Mouse (Mus musculus) telencephalon, adult 2 months (tissue): ENCODE data around the gene Lpin2.

ENCODE experiments used
- DNase-seq: peaks from one replicate; pipeline ENCODE4 v3.0.0-alpha.2; 2011; ENCODE audit warnings: low read depth, low spot score

Gene Lpin2

DNA sequence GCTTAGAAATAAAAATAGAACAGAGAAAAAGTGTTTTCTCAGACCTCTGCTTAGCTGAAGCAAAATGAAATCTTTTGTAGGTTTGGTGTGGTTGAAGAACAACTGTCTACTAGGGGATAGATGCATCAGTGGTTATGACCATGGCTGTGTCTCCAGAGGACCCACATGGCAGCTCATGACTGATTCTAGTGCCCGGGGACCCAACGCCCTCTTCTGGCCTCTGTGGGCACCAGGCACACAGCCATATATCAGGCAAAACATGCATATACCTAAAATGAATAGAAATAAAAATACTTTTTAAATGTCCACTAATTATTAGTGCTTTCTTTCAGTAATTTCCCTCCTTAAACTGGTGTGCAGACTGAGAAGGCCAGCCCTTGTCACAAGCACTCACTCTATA, 49.6 kb downstream of the Lpin2 start:
- no peak for DNase-seq

DNA sequence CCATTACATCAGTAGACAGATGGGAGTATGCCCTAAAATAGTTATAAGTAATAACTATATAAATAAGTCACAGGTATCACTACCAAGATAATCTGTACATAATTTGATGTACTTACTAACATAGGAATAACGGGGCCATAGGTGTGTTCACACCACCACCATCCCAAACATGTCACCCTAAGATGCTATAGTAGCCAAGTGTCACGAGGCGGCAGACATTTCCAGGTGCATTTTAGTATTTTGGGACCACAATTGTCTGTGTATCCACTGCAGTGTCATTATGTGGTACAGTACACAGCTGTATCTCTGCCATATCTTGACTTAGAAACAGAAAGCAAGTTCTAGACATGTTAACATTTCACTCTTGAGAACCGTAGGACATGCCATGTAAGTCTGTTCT, 50.9 kb downstream of the Lpin2 start:
- DNase-seq, result no peak

DNA sequence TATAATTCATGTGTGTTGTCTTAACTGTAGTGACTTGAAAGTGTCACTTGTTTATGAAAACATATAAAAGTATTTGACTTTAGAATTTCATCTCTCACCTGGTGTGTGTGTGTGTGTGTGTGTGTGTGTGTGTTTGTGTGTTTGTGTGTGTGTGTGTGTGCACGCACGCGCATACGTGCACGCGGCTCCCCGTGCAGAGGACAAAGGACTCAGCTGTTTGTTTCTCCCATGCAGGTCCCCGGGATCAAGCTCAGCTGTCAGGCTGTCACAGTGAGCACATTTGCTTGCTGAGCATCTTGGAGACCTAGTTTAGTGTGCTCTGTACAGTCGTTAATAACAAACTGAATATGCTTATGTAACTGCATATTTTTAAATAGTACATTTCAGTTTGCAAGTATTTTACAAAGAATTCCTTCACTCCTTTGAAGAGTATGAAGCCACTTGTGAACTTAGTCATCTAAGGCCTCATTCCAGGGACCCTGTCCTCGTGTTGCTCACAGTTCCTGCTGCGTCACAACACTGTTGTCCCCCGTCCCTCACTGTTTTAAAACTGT, 51.8 kb downstream of the Lpin2 start:
- DNase-seq, result no peak

DNA sequence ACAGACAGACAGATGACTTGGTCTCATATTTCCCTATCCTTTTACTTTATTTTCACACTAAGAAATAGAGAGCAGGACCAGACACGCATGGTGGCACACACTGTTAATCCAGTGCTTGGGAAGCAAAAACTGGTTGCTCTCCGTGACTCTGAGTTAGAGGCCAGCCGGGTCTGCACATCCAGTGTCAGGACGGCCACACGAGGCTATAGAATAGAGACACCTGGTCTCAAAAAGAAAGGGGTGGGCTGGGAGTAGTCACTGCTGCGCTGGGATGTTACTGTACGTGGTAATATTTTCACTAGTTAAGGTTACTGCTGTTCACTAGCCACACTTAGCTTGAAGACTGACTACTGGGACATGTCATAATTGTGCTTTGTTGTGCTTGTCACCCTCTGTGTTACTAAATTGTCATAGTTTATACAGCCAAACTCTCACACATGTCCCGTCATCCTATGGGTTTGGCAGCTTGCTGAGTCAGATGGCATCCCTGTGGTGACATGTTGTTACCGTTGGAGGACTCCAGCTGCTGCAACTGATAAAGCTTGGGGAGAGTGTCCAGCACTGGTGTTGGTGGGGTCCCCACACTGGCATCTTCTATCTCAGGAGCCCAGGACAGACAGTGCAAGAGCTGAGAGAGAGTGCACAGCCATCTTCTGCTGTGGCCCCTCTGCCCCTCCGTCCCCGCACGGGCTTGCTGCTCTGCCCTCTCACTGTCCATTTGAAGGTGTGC, 53.0 kb downstream of the Lpin2 start:
- no peak for DNase-seq

DNA sequence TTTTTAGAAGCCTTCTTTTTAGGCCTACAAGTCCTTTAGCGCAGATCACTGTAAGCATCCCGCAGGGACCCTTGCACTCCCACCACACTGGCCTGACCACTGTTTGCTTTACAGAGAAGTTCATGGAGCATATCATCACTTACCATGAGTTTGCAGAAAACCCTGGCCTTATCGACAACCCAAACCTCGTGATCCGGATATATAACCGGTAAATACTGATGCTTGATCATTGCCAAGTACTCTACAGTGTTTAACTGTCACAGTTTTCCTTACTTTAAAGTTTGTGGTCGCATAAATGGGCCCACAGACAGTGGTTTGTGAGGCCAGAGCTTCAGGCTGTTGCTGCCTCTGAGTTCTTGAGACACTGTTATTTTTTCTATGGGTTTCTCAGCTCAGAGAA, 56.1 kb downstream of the Lpin2 start:
- DNase-seq, result no peak

DNA sequence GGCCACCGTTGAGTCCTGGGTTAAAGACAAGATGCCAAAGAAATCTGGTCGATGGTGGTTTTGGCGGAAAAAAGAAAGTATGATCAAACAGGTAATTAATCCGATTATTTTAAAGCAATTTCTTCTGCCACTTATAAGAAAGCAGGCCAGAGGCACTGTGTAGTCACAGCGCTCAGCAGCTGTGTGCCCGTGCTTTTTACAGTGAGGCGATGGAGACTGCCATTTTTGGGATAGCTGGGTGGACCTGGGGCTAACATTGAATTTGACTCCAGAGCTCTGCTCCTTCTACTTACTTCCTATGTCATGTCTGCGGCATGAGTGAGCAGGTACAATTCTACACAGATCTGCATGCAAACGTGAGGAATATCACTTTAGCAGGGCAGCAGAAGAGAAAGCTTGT, 58.5 kb downstream of the Lpin2 start:
- DNase-seq, result no peak

DNA sequence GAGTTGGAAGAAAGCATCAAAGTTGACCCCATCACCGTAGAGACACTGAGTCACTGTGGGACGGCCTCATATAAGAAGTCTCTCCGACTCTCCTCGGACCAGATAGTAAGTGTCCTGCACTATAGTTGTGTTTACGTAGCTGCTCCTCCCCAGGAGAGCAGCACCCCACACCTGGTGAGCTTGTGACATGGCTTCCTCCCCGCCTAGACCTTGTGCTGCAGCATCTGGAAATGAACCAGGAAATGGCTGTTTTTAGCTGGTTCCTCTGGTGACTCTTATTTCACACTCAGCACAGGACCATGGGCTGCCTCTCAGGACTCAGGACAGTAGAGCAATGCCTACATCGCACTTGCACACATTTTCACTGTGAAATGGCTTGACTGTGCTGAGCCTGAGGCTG, 60.3 kb downstream of the Lpin2 start:
- DNase-seq, result no peak

DNA sequence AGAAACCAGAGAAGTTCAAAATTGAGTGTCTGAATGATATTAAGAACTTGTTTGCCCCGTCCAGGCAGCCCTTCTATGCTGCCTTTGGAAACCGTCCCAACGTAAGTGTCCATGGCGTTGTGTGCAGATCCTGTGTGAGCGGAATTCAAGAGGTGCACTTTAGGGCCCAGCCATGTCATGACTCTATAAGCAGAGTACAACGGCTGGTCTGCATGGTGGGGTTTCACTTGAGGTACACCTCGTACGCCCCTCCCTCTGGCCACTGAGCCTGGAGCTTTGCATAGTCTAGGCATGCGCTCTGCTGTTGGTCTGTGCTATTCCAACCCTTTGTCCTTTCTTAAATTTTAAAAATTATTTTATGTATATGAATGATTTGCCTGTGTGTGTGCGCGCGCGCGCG, 62.8 kb downstream of the Lpin2 start:
- no peak for DNase-seq

DNA sequence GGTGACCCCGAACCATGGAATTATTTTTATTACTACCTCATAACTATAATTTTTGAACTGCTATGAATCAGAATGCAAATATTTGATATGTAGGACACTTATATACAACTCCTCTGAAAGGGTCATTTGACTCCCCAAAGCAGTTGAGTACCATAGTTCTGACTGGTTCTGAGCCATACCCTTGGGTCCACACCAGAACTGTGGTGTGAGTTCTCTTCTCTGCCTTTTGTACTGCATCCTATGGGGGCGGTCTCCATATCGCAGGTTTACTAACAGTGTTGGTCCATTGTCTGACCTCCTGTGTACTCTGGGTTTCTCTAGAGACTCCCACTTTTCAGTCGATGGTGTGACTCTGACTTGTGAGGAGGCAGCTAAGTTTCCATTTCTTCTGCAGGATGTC, 63.7 kb downstream of the Lpin2 start:
- no peak for DNase-seq

DNA sequence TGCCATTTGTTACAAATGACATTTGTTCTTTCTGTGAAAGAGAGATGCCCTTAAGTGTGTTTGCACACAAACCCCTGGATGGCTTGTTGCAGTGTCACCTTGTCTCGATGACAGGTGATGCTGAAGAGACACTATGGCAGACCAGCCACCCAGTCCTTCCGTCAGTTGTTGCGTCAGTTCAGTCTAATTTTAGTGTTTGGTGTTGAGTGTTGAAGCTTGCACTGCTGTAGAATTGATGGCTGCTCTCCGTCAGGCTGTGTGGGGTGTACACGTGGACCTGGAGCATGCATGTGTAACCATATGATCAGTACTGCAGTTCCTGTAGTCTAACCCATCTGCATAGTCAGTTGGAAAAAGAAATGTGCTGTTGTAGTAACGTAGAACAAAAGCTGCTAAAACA, 66.6 kb downstream of the Lpin2 start:
- DNase-seq, result peak; percentile 69

DNA sequence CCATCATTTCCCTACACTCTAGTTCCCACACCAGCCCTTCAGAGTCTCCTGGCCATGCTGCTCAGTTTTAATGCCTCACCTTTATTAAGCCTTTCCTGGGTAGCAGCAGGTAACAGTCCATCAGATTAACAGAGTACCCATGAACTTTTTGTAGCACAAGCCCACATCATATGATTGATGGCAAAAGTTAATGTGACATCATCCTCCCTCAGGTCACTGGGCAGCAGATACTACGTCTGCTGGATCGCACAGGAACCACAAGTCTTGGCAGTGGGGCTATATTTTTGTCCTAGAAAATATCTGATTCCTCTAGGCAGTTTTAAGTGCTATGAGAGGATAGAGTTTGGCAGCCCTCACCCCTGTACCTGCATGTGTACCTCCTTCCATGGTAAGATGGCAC, 67.7 kb downstream of the Lpin2 start:
- DNase-seq, result no peak

DNA sequence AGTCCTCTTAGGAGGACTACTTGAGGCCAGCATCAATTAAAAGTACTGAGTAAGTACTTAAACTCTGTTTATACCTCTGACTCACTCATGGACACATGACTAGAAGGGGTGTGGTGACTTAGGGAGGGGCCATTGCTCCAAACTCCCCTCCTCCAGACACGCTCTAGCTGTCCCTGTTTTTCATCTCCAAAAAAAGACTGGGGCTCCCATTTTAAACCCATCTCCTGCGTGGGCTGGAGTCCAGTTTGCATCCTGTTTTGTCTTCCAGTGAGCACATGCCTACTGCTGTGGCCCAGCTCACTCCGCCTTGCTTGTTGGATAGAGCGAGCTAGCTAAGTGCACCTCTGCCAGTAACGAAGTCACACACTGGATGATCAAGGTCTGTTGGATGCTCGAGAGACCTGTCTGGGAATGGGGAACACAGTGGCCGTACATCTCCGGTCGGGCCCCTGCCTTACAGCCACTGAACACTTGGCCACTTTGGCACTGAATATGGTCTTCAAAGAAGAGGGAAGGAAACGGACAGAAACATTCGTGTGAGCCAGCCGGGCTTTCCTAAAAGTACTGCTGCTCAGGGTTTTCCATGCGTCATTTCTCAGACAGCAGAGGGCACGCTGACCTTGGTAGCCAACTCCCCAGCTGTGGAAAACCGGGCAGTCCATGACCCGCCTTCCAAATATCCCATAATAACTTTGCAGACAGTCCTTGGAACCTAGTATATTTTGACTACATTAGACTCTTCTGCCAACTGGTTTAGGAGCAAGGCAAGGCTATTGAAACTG, 68.7 kb downstream of the Lpin2 start:
- DNase-seq, result peak; percentile 62

DNA sequence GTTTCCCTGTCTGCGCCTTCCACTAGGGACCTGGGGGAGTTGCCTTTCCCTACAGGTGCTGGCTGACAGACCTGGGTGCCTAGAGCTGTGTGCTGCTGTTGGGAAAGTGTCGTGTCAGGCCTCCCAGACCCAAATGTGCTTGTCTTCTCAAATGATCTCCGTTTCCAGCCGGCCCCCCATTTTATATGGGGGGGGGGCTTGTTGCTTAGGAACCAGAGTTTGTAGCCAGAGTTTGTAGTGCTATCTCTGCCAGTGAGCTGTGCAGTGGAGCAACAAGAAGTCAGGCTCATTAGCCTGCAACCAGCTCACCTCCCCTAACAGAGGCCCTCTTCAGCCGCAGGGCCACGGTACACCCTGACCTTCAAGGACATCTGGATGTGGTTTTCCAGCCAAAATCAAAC, 69.2 kb downstream of the Lpin2 start:
- DNase-seq, result no peak

DNA sequence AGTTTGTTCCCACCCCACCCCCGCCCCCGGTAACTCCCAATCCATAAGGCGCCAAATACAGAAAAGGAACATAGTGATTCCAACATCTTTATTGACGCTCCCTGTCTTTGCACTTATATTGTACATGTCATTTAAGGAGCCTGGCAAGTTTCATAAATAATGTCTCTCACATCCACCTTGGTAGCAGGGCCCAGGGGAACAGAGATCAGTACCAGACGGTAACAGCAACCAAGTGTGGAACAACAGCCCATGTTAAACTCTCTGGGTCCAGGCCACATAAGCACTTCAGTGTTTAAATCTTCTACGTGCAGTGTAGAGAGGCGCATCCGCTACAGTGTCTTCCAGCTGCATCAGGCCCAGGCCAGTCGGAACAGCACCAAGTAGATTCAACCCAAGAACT, 69.7 kb downstream of the Lpin2 start:
- no peak for DNase-seq

DNA sequence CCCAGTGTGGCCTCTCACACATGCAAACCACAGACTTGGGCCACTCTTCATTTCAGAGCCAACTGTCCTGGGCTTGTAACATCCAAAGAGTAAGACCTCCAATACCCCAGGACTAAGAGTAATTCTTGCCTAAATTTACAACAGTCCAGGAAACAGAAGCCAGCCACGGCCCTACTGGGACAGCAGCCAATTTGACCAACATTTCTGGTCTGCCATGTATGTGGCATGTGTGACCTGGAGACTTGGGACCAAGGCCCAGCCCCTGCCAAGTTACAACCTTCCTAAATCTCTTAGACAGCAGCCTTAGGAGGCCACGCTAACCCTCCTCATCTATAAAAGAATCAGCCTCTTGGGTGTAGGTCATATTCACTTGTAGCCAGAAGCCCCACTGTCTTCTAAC, 71.0 kb downstream of the Lpin2 start:
- DNase-seq, result no peak

DNA sequence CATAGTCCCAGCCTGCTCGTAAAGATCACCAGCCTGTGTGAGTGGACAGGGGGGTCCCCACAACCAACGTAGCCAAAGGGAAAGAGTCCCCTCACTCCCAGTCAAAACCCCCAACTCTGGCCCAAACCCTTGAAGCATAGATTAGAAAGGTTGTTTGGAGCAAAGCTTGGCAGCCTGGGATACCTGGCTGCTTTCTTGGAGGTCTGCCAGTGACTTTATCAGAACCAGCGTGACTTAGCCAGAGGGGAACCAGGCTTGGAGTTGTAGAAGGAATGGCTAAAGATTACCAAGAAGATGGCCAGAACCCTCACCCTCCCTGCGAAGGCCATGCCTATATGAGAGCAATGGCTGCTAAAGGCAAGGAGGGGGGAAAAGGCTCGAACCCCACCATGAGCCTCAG, 71.7 kb downstream of the Lpin2 start:
- no peak for DNase-seq

DNA sequence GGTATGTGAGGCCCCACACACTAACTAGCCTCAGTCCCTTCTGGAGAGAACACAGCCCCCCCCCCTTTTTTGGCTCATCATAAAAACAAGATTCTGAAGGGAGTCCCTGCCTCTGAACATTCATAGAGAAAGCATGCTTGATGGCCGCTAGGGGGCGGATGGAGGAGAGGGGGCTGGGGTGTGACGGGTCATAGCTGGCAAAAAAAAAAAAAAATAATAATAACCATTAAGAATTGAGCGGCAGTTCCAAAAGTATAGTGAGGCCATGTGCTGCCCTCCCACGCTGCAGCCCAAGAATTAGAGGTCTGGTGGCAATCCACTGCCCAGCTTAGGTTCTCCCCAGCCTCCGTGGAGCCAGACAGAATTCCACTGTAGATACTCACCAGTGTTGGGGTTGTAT, 72.4 kb downstream of the Lpin2 start:
- no peak for DNase-seq

DNA sequence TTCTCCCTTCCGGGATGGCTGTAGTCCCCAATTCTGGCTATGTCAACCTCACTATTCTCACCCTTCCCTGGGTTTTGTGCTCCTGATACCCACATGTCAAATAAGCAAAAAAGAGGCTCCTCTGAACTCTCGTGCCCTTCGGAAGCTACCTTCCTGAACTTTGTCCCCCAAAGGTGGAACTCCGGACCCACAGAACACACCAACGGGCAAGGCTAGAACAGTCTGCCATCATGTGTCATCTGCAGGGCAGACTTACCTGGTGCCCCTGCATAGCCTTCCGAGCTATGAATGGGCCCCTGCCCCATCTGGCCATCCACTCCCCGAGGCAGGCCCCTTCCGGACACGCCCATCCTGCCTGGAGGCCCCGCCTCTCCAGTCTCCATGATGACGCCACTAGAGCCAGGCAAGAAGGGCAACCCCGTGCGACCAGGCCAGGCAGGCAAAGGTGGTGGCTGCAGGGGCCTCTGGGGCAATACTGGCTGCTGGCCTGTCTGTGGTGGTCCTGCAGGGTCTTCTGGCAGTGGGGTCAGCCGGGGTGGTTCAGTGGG, 73.8 kb downstream of the Lpin2 start:
- no peak for DNase-seq

DNA sequence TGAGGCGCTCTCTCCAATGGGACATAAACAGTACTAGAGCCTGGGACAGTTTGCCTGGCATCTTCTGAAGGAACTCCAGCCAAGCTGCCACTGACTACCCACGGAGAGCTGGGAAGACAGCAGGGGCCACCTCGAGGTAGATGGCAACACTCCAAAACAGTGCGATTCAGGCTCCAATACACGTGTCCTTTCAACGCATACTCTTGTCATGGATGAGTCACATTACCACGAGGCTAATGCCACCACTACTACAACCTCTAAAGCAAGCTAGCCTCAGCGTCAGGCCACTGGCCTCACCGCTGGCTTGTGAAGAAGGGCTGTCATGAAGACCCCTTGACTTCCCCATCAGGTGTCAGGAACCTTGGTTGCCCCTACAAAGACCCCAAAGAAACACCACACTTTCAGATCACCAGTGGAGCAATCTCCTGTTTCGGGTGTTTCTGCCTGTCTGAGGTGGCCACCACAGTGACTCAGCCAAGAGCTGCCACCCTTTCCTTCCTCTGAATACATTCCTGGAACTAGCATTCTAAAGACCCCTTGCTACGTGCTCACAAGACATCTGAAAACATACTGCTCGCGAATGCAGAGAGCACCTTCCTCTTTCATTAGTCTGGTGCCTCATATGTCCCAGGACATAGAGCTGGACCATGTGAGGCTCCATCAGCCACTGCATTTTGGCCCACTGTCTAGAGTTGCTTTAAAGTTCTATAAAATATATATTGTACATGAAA, 74.6 kb downstream of the Lpin2 start:
- DNase-seq, result no peak

DNA sequence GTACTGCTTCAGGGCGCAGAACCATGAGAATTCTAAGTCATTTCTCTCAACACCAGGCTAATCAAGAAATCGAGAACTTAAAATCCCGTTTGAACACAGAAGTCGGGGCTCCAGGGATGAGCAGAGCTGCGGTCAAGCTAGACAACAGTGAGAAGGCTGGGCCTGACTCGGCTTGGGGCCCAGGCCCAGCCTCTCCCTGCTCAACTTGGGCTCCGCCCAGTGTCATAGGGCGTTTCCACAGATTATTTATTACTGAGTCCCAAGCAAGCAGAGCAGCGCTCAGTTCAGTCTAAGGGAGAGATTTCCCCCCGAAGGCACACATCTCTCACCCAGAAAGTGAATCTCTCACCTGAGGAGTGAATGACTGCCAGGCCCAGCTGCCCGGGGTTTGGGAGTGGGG, 77.4 kb downstream of the Lpin2 start:
- DNase-seq, result no peak

DNA sequence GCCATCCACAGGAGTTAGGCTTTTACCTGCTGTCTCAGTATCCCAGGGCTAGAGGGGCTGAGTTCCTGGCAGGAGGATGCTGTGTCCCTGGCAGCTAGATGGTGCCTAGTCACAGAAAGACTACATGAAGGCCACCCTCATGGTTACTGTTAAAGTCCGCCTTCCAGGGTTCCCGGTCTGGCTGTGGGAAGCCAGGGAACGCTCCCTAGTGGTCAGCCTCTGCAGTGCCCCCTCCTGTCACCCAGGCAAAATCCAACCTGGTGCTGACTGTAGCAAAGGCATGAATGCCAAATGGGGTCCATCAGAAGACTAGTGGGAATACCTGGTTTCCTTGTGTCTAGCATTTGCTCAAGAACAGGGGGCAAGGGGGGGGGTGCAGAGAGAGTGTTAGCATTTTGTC, 78.3 kb downstream of the Lpin2 start:
- DNase-seq, result no peak

DNA sequence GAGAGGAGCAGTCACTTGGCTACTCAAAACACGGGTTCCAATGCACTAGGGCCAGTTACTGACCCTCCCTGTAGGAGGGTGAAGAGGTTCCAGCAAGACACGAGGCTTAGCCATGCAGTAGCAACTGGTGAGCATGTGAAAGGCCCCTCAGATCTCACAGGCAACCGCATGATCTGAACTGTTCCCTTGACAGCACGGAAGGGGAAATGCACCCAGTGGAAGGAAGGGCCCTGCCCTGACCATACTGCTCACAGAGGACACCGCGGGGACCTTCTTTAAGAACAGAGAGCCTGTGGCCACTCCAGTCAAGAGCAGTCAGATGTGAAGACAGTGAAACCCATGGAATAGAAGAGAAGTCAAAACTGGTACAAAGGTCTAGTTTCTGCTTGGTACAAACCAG, 80.8 kb downstream of the Lpin2 start:
- DNase-seq, result no peak
